Mouse (Mus musculus): Measurements from ENCODE around the gene Ifna6. TPM values are rescaled to one million over a fixed set of nuclear protein-coding genes. Genes with fewer than 3 reads are reported as not detected.
"Not testable (repeated sequence)": the region's sequence is repeated elsewhere in the genome, so short reads cannot be mapped to it uniquely, and the experiment has no call there.

Ifna6 gene
- polyA plus RNA-seq (2014; fragmentation: Nextera tagmentation; extraction: Ambion mirVana), result not detected in 2 replicates

DNA sequence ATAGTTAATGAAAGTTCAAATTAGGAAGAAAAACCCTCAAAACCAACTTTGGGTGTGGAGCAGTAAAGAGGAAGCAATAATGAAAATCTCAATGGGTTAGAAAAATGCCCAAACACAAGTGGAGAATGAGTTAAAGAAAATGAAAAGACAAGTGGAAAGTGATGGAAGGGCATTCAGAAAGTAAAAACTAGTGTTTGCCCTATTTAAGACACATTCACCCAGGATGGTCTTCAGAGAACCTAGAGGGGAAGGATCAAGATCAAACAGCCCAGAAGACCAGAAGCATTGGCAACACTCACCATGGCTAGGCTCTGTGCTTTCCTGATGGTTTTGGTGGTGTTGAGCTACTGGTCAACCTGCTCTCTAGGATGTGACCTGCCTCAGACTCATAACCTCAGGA, at the start of gene Ifna6:
Ifna6 (plus strand) TSS at position 301 of the 400 bp plus-strand sequence.
- H3K9me3 ChIP-seq (ENCODE audit: control insufficient read depth, low read length), result not testable (repeated sequence)

GRCm38 (mm10) chr4:88779550-88779949, 47.7 kb upstream of the Ifna6 start, which contains the start of gene Gm13272:
TSS of gene Gm13272 (plus strand) at chr4:88779850.
- not testable (repeated sequence) for H3K4me3 ChIP-seq (ENCODE audit: control insufficient read depth in 1 of 2, insufficient read depth in 1 of 2, low read depth in 1 of 2, low read length in 2 of 2); H3K27ac ChIP-seq (replicated peaks in 1 of 2; ENCODE audit: control insufficient read depth in 1 of 2, insufficient read depth in 1 of 2, low read depth in 2 of 2, low read length in 2 of 2); H3K9me3 ChIP-seq (ENCODE audit: control insufficient read depth, low read length); H3K27me3 ChIP-seq (ENCODE audit: control insufficient read depth, insufficient read depth, low read length); H3K9ac ChIP-seq (ENCODE audit: low read length); H3K4me2 ChIP-seq (ENCODE audit: low read length); H3K36me3 ChIP-seq (ENCODE audit: control insufficient read depth, insufficient read depth, low read length); H3K4me1 ChIP-seq (ENCODE audit: control insufficient read depth in 2 of 2, insufficient read depth in 2 of 2, low read length in 2 of 2); ATAC-seq (ENCODE audit: insufficient number of reproducible peaks, insufficient read depth, low FRiP score, low read depth)
- no CpG with 5 or more reads among the region's 29 CpGs for WGBS

More for the DNA sequence above, at the start of gene Ifna6:
- H3K4me2 ChIP-seq (ENCODE audit: low read length); H3K9ac ChIP-seq (ENCODE audit: low read length); H3K27ac ChIP-seq (replicated peaks in 1 of 2; ENCODE audit: control insufficient read depth in 1 of 2, insufficient read depth in 1 of 2, low read depth in 2 of 2, low read length in 2 of 2); H3K4me3 ChIP-seq (ENCODE audit: control insufficient read depth in 1 of 2, insufficient read depth in 1 of 2, low read depth in 1 of 2, low read length in 2 of 2); ATAC-seq (ENCODE audit: insufficient number of reproducible peaks, insufficient read depth, low FRiP score, low read depth); H3K27me3 ChIP-seq (ENCODE audit: control insufficient read depth, insufficient read depth, low read length); H3K4me1 ChIP-seq (ENCODE audit: control insufficient read depth in 2 of 2, insufficient read depth in 2 of 2, low read length in 2 of 2); H3K36me3 ChIP-seq (ENCODE audit: control insufficient read depth, insufficient read depth, low read length): not testable (repeated sequence)

- not testable (repeated sequence) for H3K9ac ChIP-seq (ENCODE audit: low read length); H3K27ac ChIP-seq (replicated peaks in 1 of 2; ENCODE audit: control insufficient read depth in 1 of 2, insufficient read depth in 1 of 2, low read depth in 2 of 2, low read length in 2 of 2); H3K27me3 ChIP-seq (ENCODE audit: control insufficient read depth, insufficient read depth, low read length); ATAC-seq (ENCODE audit: insufficient number of reproducible peaks, insufficient read depth, low FRiP score, low read depth); H3K4me1 ChIP-seq (ENCODE audit: control insufficient read depth in 2 of 2, insufficient read depth in 2 of 2, low read length in 2 of 2); H3K4me2 ChIP-seq (ENCODE audit: low read length); H3K4me3 ChIP-seq (ENCODE audit: control insufficient read depth in 1 of 2, insufficient read depth in 1 of 2, low read depth in 1 of 2, low read length in 2 of 2); H3K9me3 ChIP-seq (ENCODE audit: control insufficient read depth, low read length); H3K36me3 ChIP-seq (ENCODE audit: control insufficient read depth, insufficient read depth, low read length)
- 32% methylated on average over 14 of the region's 18 CpGs for WGBS
These were observed 46.9 kb upstream of the Ifna6 start for GRCm38 (mm10) chr4:88780320-88780719.

- not testable (repeated sequence) for H3K36me3 ChIP-seq (ENCODE audit: control insufficient read depth, insufficient read depth, low read length); H3K9me3 ChIP-seq (ENCODE audit: control insufficient read depth, low read length); ATAC-seq (ENCODE audit: insufficient number of reproducible peaks, insufficient read depth, low FRiP score, low read depth); H3K4me1 ChIP-seq (ENCODE audit: control insufficient read depth in 2 of 2, insufficient read depth in 2 of 2, low read length in 2 of 2); H3K27me3 ChIP-seq (ENCODE audit: control insufficient read depth, insufficient read depth, low read length); H3K9ac ChIP-seq (ENCODE audit: low read length)
- 0% methylated on average over 2 of the region's 7 CpGs for WGBS
- peak within 1 kb of the TSS in 1 of 2 experiments; percentile 43; a peak in 2 of 4 replicates for H3K4me3 ChIP-seq (ENCODE audit: control insufficient read depth in 1 of 2, insufficient read depth in 1 of 2, low read depth in 1 of 2, low read length in 2 of 2)
- H3K27ac ChIP-seq (replicated peaks in 1 of 2; ENCODE audit: control insufficient read depth in 1 of 2, insufficient read depth in 1 of 2, low read depth in 2 of 2, low read length in 2 of 2), result peak within 1 kb of the TSS; percentile 33 to 85; a peak in 2 of 4 replicates
- H3K4me2 ChIP-seq (ENCODE audit: low read length), result peak within 1 kb of the TSS; percentile 52
These were observed 45.4 kb upstream of the Ifna6 start, which contains the start of gene Ifnz for GRCm38 (mm10) chr4:88781831-88782230. TSS of gene Ifnz (plus strand) at chr4:88782131.

- not testable (repeated sequence) for H3K4me1 ChIP-seq (ENCODE audit: control insufficient read depth in 2 of 2, insufficient read depth in 2 of 2, low read length in 2 of 2); H3K36me3 ChIP-seq (ENCODE audit: control insufficient read depth, insufficient read depth, low read length); H3K9ac ChIP-seq (ENCODE audit: low read length); H3K27me3 ChIP-seq (ENCODE audit: control insufficient read depth, insufficient read depth, low read length); H3K9me3 ChIP-seq (ENCODE audit: control insufficient read depth, low read length); ATAC-seq (ENCODE audit: insufficient number of reproducible peaks, insufficient read depth, low FRiP score, low read depth)
- WGBS, result 0% methylated on average over 1 of the region's 31 CpGs
- Histone ChIP-seq H3K27ac (replicated peaks in 1 of 2; ENCODE audit: control insufficient read depth in 1 of 2, insufficient read depth in 1 of 2, low read depth in 2 of 2, low read length in 2 of 2) (peak overlapping the region; percentile 33 to 85; a peak in 2 of 4 replicates), H3K4me3 (ENCODE audit: control insufficient read depth in 1 of 2, insufficient read depth in 1 of 2, low read depth in 1 of 2, low read length in 2 of 2) (peak overlapping the region in 1 of 2 experiments; percentile 43; a peak in 2 of 4 replicates), H3K4me2 (ENCODE audit: low read length) (peak overlapping the region; percentile 52)
These were observed 44.9 kb upstream of the Ifna6 start for GRCm38 (mm10) chr4:88782335-88782734.

DNA sequence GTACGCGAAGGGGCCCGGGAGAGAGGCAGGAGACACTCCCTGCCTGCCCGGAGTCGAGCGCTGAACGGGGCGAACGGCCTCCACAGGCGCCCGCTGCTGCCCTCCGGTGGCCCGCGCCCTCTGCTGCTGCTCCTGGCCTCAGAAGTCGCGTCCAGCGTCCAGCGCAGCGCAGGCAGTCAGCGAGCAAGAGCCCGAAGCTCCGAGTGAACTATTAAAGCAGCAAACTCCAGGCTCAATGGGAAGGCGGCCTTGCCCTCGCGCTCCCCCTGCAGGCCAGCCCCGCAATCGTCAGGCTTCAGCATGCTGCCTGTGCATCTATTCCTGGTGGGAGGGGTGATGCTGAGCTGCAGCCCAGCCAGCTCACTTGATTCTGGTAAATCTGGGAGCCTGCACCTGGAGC, 41.8 kb upstream of the Ifna6 start, which contains the start of gene Gm13276:
Gm13276 (plus strand) TSS at position 301 of the 400 bp plus-strand sequence.
- H3K4me1 ChIP-seq (ENCODE audit: control insufficient read depth in 2 of 2, insufficient read depth in 2 of 2, low read length in 2 of 2); H3K9me3 ChIP-seq (ENCODE audit: control insufficient read depth, low read length); H3K27me3 ChIP-seq (ENCODE audit: control insufficient read depth, insufficient read depth, low read length); H3K4me2 ChIP-seq (ENCODE audit: low read length); ATAC-seq (ENCODE audit: insufficient number of reproducible peaks, insufficient read depth, low FRiP score, low read depth); H3K9ac ChIP-seq (ENCODE audit: low read length); H3K36me3 ChIP-seq (ENCODE audit: control insufficient read depth, insufficient read depth, low read length); H3K4me3 ChIP-seq (ENCODE audit: control insufficient read depth in 1 of 2, insufficient read depth in 1 of 2, low read depth in 1 of 2, low read length in 2 of 2); H3K27ac ChIP-seq (replicated peaks in 1 of 2; ENCODE audit: control insufficient read depth in 1 of 2, insufficient read depth in 1 of 2, low read depth in 2 of 2, low read length in 2 of 2): not testable (repeated sequence)
- WGBS, result no CpG with 5 or more reads among the region's 27 CpGs

GRCm38 (mm10) chr4:88788402-88788801, 38.8 kb upstream of the Ifna6 start, which contains the start of gene Gm13277:
TSS of gene Gm13277 (plus strand) at chr4:88788632.
- not testable (repeated sequence) for H3K4me1 ChIP-seq (ENCODE audit: control insufficient read depth in 2 of 2, insufficient read depth in 2 of 2, low read length in 2 of 2); H3K9me3 ChIP-seq (ENCODE audit: control insufficient read depth, low read length); H3K4me2 ChIP-seq (ENCODE audit: low read length); H3K9ac ChIP-seq (ENCODE audit: low read length); ATAC-seq (ENCODE audit: insufficient number of reproducible peaks, insufficient read depth, low FRiP score, low read depth); H3K27ac ChIP-seq (replicated peaks in 1 of 2; ENCODE audit: control insufficient read depth in 1 of 2, insufficient read depth in 1 of 2, low read depth in 2 of 2, low read length in 2 of 2); H3K27me3 ChIP-seq (ENCODE audit: control insufficient read depth, insufficient read depth, low read length); H3K4me3 ChIP-seq (ENCODE audit: control insufficient read depth in 1 of 2, insufficient read depth in 1 of 2, low read depth in 1 of 2, low read length in 2 of 2); H3K36me3 ChIP-seq (ENCODE audit: control insufficient read depth, insufficient read depth, low read length)
- WGBS, result 0% methylated on average over 4 of the region's 28 CpGs

DNA sequence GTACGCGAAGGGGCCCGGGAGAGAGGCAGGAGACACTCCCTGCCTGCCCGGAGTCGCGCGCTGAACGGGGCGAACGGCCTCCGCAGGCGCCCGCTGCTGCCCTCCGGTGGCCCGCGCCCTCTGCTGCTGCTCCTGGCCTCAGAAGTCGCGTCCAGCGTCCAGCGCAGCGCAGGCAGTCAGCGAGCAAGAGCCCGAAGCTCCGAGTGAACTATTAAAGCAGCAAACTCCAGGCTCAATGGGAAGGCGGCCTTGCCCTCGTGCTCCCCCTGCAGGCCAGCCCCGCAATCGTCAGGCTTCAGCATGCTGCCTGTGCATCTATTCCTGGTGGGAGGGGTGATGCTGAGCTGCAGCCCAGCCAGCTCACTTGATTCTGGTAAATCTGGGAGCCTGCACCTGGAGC, 36.0 kb upstream of the Ifna6 start, which contains the start of gene Gm13278:
Gm13278 (plus strand) TSS at position 301 of the 400 bp plus-strand sequence.
- WGBS, result no CpG with 5 or more reads among the region's 28 CpGs
- H3K4me1 ChIP-seq (ENCODE audit: control insufficient read depth in 2 of 2, insufficient read depth in 2 of 2, low read length in 2 of 2); H3K4me2 ChIP-seq (ENCODE audit: low read length); H3K9me3 ChIP-seq (ENCODE audit: control insufficient read depth, low read length); H3K36me3 ChIP-seq (ENCODE audit: control insufficient read depth, insufficient read depth, low read length); H3K27me3 ChIP-seq (ENCODE audit: control insufficient read depth, insufficient read depth, low read length); H3K4me3 ChIP-seq (ENCODE audit: control insufficient read depth in 1 of 2, insufficient read depth in 1 of 2, low read depth in 1 of 2, low read length in 2 of 2); H3K9ac ChIP-seq (ENCODE audit: low read length); H3K27ac ChIP-seq (replicated peaks in 1 of 2; ENCODE audit: control insufficient read depth in 1 of 2, insufficient read depth in 1 of 2, low read depth in 2 of 2, low read length in 2 of 2); ATAC-seq (ENCODE audit: insufficient number of reproducible peaks, insufficient read depth, low FRiP score, low read depth): not testable (repeated sequence)
